Mouse (Mus musculus): Measurements from ENCODE around the gene Elp1. TPM values are rescaled to one million over a fixed set of nuclear protein-coding genes. Genes with fewer than 3 reads are reported as not detected.

Gene Elp1
- polyA plus RNA-seq, 1 experiment from 2014 or later, result 92.8 TPM

DNA sequence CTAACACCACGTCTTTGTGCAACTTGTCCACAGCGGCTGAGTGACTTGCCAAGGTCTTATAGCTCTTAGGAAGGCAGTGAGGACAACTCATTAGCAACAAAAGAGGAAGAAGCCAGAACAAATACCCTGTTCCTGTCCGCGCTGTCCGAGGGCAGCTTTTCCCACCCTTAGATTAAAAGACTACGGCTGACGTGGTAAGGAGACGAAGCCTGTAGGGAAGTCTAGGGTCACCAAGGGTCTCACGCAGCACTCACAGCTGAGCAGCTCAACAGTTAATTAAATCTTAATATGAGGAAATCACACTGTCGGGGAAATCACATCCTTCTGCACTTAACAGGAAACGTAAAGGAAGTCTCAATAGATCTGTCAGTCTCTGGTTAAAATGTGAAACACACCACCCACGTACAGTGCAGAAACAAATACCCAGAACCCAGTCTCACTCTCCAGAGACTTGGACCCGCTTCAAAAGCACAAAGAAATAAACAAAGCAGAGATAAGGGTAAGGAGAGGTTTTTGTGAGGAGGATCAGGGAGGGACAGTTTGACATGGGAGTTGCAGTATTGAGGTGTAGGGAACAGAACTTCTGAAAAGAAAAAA is 29.0 kb upstream of the Elp1 start:
- Histone ChIP-seq H3K9ac (replicated peaks) (no peak overlapping the region), H3K4me3 (no peak overlapping the region), H3K9me3 (no peaks in the 10 kb centered on the region), H3K27ac (replicated peaks) (no peak overlapping the region), H3K27me3 (no peaks in the 10 kb centered on the region), H3K36me3 (peaks cover 61% of the 10 kb centered on the region), H3K4me1 (0 out of 2 replicates have a peak, but pooled peaks cover 3% of the 10 kb centered on the region), H3K4me2 (replicated peaks) (no peak overlapping the region)
- 60% methylated on average over 13 of the region's 13 CpGs for WGBS
- no peak for ATAC-seq (ENCODE audit: low FRiP score, low read depth)

DNA sequence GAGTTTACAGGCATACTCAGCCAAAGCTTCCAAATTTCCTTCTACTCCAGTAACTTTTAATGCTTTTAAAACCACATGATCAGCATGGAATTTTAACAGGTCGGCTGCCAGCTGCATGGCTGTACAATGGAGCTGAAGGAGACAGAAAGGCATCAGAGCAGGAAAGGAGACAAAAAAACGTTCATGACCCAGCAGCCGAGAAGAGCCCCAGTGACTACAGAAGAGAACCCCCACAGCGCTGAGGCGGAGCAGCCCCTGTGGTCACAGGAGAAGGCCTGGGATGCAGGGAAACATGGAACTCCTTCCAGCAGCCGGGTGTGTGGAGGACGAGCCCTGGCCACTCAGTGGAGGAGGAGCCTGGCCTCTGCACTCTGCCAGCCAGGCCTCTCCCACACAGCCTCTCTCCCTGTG is 27.4 kb upstream of the Elp1 start:
- no peak overlapping the region for H3K4me2 ChIP-seq (replicated peaks)
- no peak overlapping the region for H3K9ac ChIP-seq (replicated peaks)
- H3K4me3 ChIP-seq, result no peak overlapping the region
- H3K9me3 ChIP-seq, result no peaks in the 10 kb centered on the region
- WGBS, result 40% methylated on average over 7 of the region's 7 CpGs
- 0 out of 2 replicates have a peak, but pooled peaks cover 3% of the 10 kb centered on the region for H3K4me1 ChIP-seq
- H3K36me3 ChIP-seq, result peaks cover 52% of the 10 kb centered on the region
- H3K27me3 ChIP-seq, result no peaks in the 10 kb centered on the region
- ATAC-seq (ENCODE audit: low FRiP score, low read depth), result no peak
- H3K27ac ChIP-seq (replicated peaks), result 0 out of 2 replicates have a peak overlapping the region, but pooled peaks have one; percentile 30

DNA sequence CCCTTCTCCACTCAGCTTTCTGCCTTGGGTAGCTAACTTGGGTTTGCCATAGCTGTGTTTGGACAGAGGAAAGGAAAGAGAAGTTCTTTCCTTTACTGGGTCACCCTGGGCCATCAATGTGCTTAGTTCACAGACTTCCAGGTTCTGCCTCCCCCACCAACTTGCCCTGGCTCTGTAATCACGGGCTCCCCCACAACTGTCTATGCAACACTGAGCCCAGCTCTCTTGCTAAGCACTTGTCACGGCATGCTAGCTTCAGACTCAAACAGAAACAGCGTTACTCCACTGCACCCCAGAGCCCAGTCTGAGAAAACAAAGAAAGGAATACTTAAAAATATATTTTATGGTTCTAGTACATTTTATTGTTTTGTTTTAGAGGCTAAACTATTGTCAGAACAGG is 26.8 kb upstream of the Elp1 start:
- 0 out of 2 replicates have a peak, but pooled peaks cover 3% of the 10 kb centered on the region for H3K4me1 ChIP-seq
- no peak overlapping the region for H3K4me2 ChIP-seq (replicated peaks)
- H3K27ac ChIP-seq (replicated peaks), result no peak overlapping the region
- H3K27me3 ChIP-seq, result no peaks in the 10 kb centered on the region
- 80% methylated on average over 3 of the region's 3 CpGs for WGBS
- no peaks in the 10 kb centered on the region for H3K9me3 ChIP-seq
- H3K4me3 ChIP-seq, result no peak overlapping the region
- H3K36me3 ChIP-seq, result peaks cover 49% of the 10 kb centered on the region
- no peak overlapping the region for H3K9ac ChIP-seq (replicated peaks)
- no peak for ATAC-seq (ENCODE audit: low FRiP score, low read depth)

DNA sequence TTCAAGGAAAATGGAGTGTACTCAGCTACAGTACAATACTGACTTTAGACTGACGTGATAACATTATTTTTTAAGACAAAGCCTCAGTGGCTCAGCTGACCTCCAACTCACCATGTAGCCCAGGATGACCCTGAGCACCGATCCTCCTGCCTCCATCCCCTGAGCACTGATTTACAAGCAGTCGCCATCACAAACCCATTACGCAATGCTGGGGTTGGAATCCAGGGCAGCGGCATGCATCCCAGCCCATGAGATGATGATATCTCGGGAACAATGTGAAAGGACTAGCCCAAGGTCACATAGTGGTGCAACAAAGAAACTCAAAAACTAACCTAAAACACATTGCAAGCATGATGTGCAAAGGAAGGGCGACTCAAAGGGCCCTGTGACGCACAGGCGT is 22.1 kb upstream of the Elp1 start:
- H3K36me3 ChIP-seq, result peaks cover 33% of the 10 kb centered on the region
- H3K27ac ChIP-seq (replicated peaks), result no peak overlapping the region
- H3K4me1 ChIP-seq, result no peaks in the 10 kb centered on the region
- no peak overlapping the region for H3K4me3 ChIP-seq
- H3K9me3 ChIP-seq, result no peaks in the 10 kb centered on the region
- no peaks in the 10 kb centered on the region for H3K27me3 ChIP-seq
- ATAC-seq (ENCODE audit: low FRiP score, low read depth), result no peak
- H3K9ac ChIP-seq (replicated peaks), result no peak overlapping the region
- no peak overlapping the region for H3K4me2 ChIP-seq (replicated peaks)
- WGBS, result 91% methylated on average over 9 of the region's 9 CpGs

DNA sequence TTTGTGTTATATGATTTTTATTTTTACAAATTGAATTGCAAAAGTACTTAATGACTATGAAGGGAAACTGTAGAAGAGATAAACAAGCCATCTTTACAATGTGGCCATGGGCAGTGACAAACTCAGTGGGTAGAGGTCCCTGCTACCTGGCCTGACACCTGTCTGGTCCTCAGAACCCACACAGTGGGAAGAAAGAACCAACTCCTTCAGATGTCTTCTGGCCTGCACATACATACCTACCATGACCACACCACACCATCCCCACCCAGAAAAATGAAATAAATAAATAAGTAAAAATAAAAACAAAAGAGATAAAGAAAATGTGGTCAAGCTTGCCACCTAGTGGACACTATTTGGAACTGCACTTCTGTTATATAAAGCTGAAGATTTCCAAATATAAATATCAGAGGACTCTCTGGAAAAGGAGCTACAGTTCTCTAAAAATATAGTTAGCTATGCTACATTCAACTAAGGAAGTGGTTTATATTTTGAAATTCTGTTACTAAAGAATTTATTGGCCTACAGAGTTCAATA is 18.0 kb upstream of the Elp1 start:
- ATAC-seq (ENCODE audit: low FRiP score, low read depth), result 0 out of 2 replicates have a peak, but pooled peaks have one; percentile 41
- Histone ChIP-seq H3K9me3 (no peaks in the 10 kb centered on the region), H3K36me3 (peaks cover 21% of the 10 kb centered on the region), H3K27ac (replicated peaks) (no peak overlapping the region), H3K4me3 (no peak overlapping the region), H3K9ac (replicated peaks) (no peak overlapping the region), H3K4me2 (replicated peaks) (no peak overlapping the region), H3K27me3 (no peaks in the 10 kb centered on the region), H3K4me1 (no peaks in the 10 kb centered on the region)

DNA sequence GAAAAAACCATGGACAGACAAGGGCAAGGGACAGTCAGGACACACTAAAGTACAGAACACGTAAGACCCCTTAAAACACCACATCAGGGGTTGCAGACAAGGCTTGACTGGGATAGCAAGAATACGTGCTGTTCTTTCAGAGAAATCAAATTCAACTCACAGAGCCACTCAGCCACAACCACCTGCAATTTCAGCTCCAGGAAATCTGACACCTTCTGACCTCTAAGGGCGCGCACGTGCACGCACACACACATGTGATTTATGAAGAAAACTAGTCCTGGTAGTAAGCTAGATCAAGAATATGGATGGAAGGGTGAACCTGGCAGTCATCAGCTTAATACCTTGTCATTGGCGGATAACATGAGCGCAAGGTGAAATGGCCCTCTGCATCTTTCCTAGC is 13.0 kb upstream of the Elp1 start:
- Histone ChIP-seq H3K27ac (replicated peaks) (no peak overlapping the region), H3K36me3 (peaks cover 21% of the 10 kb centered on the region), H3K4me2 (replicated peaks) (no peak overlapping the region), H3K4me3 (no peak overlapping the region), H3K9ac (replicated peaks) (no peak overlapping the region), H3K4me1 (no peaks in the 10 kb centered on the region), H3K27me3 (no peaks in the 10 kb centered on the region), H3K9me3 (no peaks in the 10 kb centered on the region)
- WGBS, result 89% methylated on average over 8 of the region's 8 CpGs
- no peak for ATAC-seq (ENCODE audit: low FRiP score, low read depth)

DNA sequence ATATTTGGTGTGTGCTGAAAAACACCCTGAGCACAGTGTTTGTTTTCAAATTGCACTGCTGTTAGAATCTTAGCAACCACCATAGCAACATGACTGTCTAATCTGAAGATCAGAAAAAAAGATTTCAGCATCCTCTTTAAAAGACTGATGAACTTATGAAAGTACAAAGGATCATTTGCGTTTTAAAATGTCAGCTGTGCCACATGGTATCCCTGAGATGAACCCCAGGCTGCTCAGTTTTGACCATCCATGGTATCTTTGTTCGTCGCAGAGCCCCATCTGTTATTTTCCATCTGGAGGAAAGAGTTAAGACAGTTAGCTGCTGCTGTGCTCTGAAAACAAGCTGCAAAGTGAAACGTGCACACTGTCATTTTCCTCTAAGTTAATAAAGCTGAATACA is 10.0 kb upstream of the Elp1 start:
- Histone ChIP-seq H3K9ac (replicated peaks) (no peak overlapping the region), H3K27ac (replicated peaks) (no peak overlapping the region), H3K4me1 (no peaks in the 10 kb centered on the region), H3K36me3 (peaks cover 32% of the 10 kb centered on the region), H3K4me2 (replicated peaks) (no peak overlapping the region), H3K4me3 (no peak overlapping the region), H3K27me3 (no peaks in the 10 kb centered on the region), H3K9me3 (no peaks in the 10 kb centered on the region)
- ATAC-seq (ENCODE audit: low FRiP score, low read depth), result no peak
- WGBS, result 91% methylated on average over 4 of the region's 4 CpGs

DNA sequence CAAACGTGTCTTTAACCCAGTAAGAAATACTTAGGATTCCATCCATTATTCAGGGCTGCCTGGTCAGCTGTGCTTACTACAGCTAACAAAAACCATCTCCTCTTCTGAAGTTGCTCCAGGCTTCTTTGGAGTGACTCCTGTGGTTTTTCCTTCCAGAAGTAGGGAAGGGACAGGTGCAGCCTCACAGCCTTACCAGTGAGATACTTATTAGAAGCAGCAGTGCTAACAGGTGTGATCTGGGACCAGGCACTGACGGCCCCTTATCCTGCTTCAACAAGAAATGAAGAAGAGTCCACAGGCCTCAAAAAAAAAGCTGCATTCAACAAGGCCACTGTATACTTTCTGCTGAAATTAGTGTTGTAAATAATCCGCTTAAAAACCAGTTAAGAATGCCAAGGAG is 9.5 kb upstream of the Elp1 start:
- ATAC-seq (ENCODE audit: low FRiP score, low read depth), result no peak
- Histone ChIP-seq H3K4me2 (replicated peaks) (no peak overlapping the region), H3K4me1 (no peaks in the 10 kb centered on the region), H3K36me3 (peaks cover 34% of the 10 kb centered on the region), H3K9ac (replicated peaks) (no peak overlapping the region), H3K4me3 (no peak overlapping the region), H3K27me3 (no peaks in the 10 kb centered on the region), H3K9me3 (no peaks in the 10 kb centered on the region), H3K27ac (replicated peaks) (no peak overlapping the region)
- 62% methylated on average over 3 of the region's 3 CpGs for WGBS

DNA sequence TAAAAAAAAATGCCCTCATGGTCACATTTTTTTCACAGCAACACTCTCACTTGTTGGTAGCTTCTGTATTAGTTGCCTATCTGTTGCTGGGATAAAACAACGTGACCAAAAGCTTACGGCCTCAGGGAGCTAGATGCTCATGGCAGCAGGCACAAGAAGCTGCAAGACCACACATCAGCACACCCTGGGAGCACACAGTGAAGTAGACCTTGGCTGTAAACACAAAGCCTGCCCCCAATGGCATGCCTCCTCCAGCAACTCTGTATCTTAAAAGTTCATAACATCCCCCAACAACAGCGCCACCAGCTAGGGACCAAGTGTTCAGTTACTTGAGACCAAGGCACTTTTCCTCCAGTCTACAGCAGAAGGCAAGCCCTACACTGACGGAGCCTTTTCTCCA is 6.9 kb upstream of the Elp1 start:
- no peak overlapping the region for H3K27ac ChIP-seq (replicated peaks)
- H3K4me1 ChIP-seq, result peaks cover 2% of the 10 kb centered on the region; the same call in 1 of the 2 replicates
- H3K9ac ChIP-seq (replicated peaks), result no peak overlapping the region
- WGBS, result 74% methylated on average over 4 of the region's 4 CpGs
- H3K4me3 ChIP-seq, result no peak overlapping the region
- H3K36me3 ChIP-seq, result peaks cover 35% of the 10 kb centered on the region
- H3K27me3 ChIP-seq, result no peaks in the 10 kb centered on the region
- H3K4me2 ChIP-seq (replicated peaks), result no peak overlapping the region
- ATAC-seq (ENCODE audit: low FRiP score, low read depth), result no peak
- no peaks in the 10 kb centered on the region for H3K9me3 ChIP-seq

DNA sequence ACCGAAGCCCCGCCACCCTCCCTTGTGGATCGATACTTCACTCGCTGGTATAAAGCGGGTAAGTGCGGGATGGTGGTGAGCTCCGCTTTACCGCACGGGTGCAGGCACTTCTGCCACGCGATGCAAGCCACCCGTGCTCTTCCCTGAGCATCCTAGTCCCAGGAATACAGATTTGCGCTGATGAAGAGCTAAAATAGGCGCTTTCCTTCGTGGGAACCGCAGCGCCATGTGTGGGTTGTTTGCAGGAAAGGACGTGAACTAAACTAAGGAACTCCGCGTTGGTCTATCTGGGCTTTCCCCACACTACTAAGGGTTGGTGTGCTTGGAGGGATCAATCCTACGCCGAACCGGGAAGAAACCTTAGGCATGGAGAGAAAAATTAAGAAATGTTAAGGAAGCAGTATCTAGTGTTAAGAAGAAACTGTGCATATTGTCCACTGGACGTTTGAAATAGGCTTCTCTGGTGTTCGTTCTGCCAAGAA is 579 bp upstream of the Elp1 start:
- peaks cover 25% of the 10 kb centered on the region for H3K4me1 ChIP-seq
- ATAC-seq (ENCODE audit: low FRiP score, low read depth), result no peak
- H3K27me3 ChIP-seq, result no peaks in the 10 kb centered on the region
- peak overlapping the region; percentile 73 for H3K9ac ChIP-seq (replicated peaks)
- peak overlapping the region; percentile 68 for H3K4me2 ChIP-seq (replicated peaks)
- H3K27ac ChIP-seq (replicated peaks), result peak overlapping the region; percentile 79; the same call in 1 of the 2 replicates
- peaks cover 43% of the 10 kb centered on the region for H3K36me3 ChIP-seq
- peak overlapping the region; percentile 93 for H3K4me3 ChIP-seq
- no peaks in the 10 kb centered on the region for H3K9me3 ChIP-seq
- WGBS, result 2% methylated on average over 25 of the region's 25 CpGs

DNA sequence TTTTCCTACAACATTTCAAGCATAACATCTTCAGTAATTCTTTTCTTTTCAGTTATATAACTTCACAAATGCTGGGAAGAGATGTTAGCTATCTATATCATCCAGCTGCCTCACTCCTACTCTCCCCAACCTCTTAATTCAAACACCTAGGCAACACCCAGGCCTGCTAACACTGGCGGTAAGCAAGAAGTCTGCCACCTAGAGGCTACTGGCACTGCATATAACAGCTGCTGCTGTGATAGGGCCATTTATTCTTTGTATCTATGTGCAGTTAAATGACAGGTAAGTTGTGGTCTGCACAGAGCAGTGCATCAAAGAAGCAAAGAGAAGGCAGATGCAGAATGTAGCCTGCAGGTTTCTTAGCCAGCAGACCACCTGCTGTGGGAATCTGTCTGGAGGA is 10.8 kb downstream of the Elp1 start:
- WGBS, result 52% methylated on average over 1 of the region's 1 CpGs
- no peaks in the 10 kb centered on the region for H3K9me3 ChIP-seq

DNA sequence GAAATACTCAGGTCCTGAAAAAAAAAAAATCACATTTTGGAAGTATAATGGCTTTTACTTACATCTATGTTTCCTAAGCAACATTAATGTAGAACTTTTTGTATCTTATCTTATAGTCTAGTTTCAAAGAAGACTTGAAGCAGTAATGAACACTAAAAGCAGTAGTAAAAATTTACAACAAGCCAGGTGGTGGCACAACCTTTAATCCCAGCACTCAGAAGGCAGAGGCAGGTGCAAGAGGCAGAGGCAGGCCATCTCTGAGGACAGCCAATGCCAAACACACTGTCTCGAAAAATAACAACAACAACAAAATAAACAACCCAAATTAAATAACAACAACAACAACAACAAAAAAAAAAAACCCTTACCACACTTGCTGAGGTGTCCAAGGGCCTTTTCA is 31.1 kb downstream of the Elp1 start:
- Histone ChIP-seq H3K9ac (replicated peaks) (no peak overlapping the region), H3K4me2 (replicated peaks) (no peak overlapping the region), H3K9me3 (no peaks in the 10 kb centered on the region), H3K36me3 (peaks cover 89% of the 10 kb centered on the region), H3K27me3 (no peaks in the 10 kb centered on the region), H3K4me3 (no peak overlapping the region), H3K27ac (replicated peaks) (no peak overlapping the region), H3K4me1 (no peaks in the 10 kb centered on the region)
- 77% methylated on average over 1 of the region's 1 CpGs for WGBS
- ATAC-seq (ENCODE audit: low FRiP score, low read depth), result no peak

More for the DNA sequence above, 10.8 kb downstream of the Elp1 start:
- Histone ChIP-seq H3K27me3 (no peaks in the 10 kb centered on the region), H3K27ac (replicated peaks) (no peak overlapping the region), H3K9ac (replicated peaks) (no peak overlapping the region), H3K4me2 (replicated peaks) (no peak overlapping the region), H3K4me1 (no peaks in the 10 kb centered on the region), H3K4me3 (no peak overlapping the region), H3K36me3 (peaks cover 92% of the 10 kb centered on the region)
- ATAC-seq (ENCODE audit: low FRiP score, low read depth), result no peak

DNA sequence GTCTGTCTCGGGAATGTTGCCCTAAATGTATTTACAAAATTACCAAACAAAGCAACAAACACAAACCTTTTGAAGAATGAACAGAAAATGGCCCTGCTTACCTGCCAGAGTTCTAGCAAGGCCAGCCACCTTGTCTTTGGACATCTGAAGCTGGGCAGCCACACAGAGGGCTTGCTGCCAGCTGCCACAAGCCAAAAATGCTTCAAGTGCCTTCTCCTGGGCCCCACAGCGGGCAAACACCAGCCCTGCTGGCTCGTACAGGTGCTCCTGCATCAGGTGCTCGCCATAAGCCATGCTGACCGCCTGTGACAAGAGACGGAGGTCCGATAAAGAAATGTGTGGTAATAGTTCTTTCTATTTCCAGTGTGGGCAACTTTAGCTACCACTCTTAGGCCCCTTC is 33.2 kb downstream of the Elp1 start:
- H3K36me3 ChIP-seq, result peaks cover 95% of the 10 kb centered on the region
- no peaks in the 10 kb centered on the region for H3K4me1 ChIP-seq
- WGBS, result 97% methylated on average over 7 of the region's 7 CpGs
- no peaks in the 10 kb centered on the region for H3K27me3 ChIP-seq
- no peaks in the 10 kb centered on the region for H3K9me3 ChIP-seq
- H3K4me2 ChIP-seq (replicated peaks), result no peak overlapping the region
- H3K27ac ChIP-seq (replicated peaks), result no peak overlapping the region
- no peak overlapping the region for H3K9ac ChIP-seq (replicated peaks)
- ATAC-seq (ENCODE audit: low FRiP score, low read depth), result no peak
- H3K4me3 ChIP-seq, result no peak overlapping the region
